Mouse (Mus musculus) liver, postnatal 0 days (tissue): ENCODE data around the gene Vrk1.

Source experiments
- CTCF ChIP-seq: sonication (generic); IDR thresholded peaks from 2 replicates; pipeline ENCODE4 v1.5.1; 2016; ENCODE audit warnings: antibody characterized with exemption, low read depth
- EP300 ChIP-seq: IDR thresholded peaks from 2 replicates; pipeline ENCODE4 v1.6.1; 2016; ENCODE audit warnings: antibody characterized with exemption, low read depth, mild to moderate bottlenecking

GRCm38 (mm10) chr12:106010065-106010915, at the start of gene Vrk1:
- TF ChIP-seq CTCF (0 out of 2 replicates have a peak, but pooled peaks have one; percentile 1), EP300 (peak; percentile 32; the same call in 1 of the 2 replicates)
